ENCODE assay signal across 8 mouse cellular contexts in the genomic region with DNA sequence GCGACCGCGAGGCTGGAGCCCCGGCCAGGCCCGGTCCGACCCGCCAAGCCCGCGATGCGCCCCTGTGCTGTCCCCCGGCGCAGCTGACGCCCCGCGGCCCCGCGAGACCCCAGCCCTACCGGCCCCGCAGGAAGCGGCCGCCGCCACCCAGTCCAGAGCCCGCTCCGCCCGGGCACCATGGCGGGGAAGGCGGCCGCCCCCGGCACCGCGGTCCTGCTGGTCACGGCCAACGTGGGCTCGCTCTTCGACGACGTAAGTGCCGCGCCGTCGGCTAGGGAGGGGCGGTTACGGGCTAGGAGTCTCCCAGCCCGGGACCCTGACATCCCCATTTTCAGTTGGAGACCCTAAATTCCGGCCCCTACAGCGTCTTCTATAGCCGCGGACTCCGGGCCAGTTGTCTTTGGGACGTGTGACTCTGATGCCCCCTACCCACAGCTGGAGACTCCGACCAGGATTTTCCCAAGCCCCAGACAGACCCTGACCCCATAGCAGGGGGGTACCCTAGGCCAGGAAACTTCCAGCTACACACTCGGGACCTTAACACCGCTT. TPM values are rescaled to one million over a fixed set of nuclear protein-coding genes. Genes with fewer than 3 reads are reported as not detected.
A peak's percentile ranks its signal among the peaks of the same experiment; 100 is the strongest.
DNase-seq lines count a peak whose midpoint lies in the region; ATAC-seq and TF ChIP-seq lines count a peak whose summit lies in the region.

No protein-coding gene starts in this region.

- TF ChIP-seq EP300 in heart, adult 2 months (IDR thresholded peaks at IDR 0.05; ENCODE audit: insufficient read depth, low read depth, low read length) = no peak

- no peak for TF ChIP-seq POLR2A in heart, adult 2 months (IDR thresholded peaks at IDR 0.05; ENCODE audit: insufficient read depth, low read depth, low read length)

- H3K27ac ChIP-seq in heart, adult 2 months = peak overlapping the region; percentile 94
- H3K27ac ChIP-seq in embryonic facial prominence, embryonic 14.5 days (replicated peaks; ENCODE audit: low read depth, low read length) = peak overlapping the region; percentile 77
- H3K27ac ChIP-seq in intestine, embryonic 15.5 days = peak overlapping the region; percentile 45

- intact Hi-C loops in heart, adult 2 months (cut with DNase I) = loop anchor here (1.0 to 2.0 kb wide), 3 partner anchors 23 to 176 kb away; partner anchors contain the start of genes Lrrc27, Pwwp2b and Stk32c

- peak overlapping the region; percentile 77 for H3K4me2 ChIP-seq in embryonic facial prominence, embryonic 14.5 days (ENCODE audit: low read depth, low read length)
- peak overlapping the region; percentile 65 for H3K4me2 ChIP-seq in intestine, embryonic 15.5 days (replicated peaks)

- no peaks in the 10 kb centered on the region for H3K9me3 ChIP-seq in embryonic facial prominence, embryonic 14.5 days (ENCODE audit: control insufficient read depth, low read length)
- H3K9me3 ChIP-seq in intestine, embryonic 15.5 days = no peaks in the 10 kb centered on the region

- WGBS in heart, adult 2 months = under 1% methylated on average over 48 of the region's 53 CpGs
- WGBS in embryonic facial prominence, embryonic 14.5 days = under 1% methylated on average over 17 of the region's 53 CpGs
- WGBS in intestine, embryonic 15.5 days = under 1% methylated on average over 48 of the region's 53 CpGs

- peaks cover 22% of the 10 kb centered on the region for H3K4me1 ChIP-seq in heart, adult 2 months (ENCODE audit: control insufficient read depth, insufficient read depth, low read length)
- H3K4me1 ChIP-seq in embryonic facial prominence, embryonic 14.5 days (ENCODE audit: control insufficient read depth, insufficient read depth, low read length) = peaks cover 29% of the 10 kb centered on the region
- H3K4me1 ChIP-seq in intestine, embryonic 15.5 days (replicated peaks) = peaks cover 34% of the 10 kb centered on the region

- H3K36me3 ChIP-seq in heart, adult 2 months (ENCODE audit: control insufficient read depth, insufficient read depth, low read length) = peaks cover 5% of the 10 kb centered on the region; the same call in 1 of the 2 replicates
- H3K36me3 ChIP-seq in embryonic facial prominence, embryonic 14.5 days (ENCODE audit: control insufficient read depth, insufficient read depth, low read length) = no peaks in the 10 kb centered on the region
- H3K36me3 ChIP-seq in intestine, embryonic 15.5 days = no peaks in the 10 kb centered on the region

- ATAC-seq in embryonic facial prominence, embryonic 14.5 days (ENCODE audit: low read depth) = peak; percentile 38
- ATAC-seq in intestine, embryonic 15.5 days = peak; percentile 53; the same call in 1 of the 2 replicates
- peak; percentile 9; the same call in 1 of the 2 replicates for ATAC-seq in megakaryocyte progenitor cell, adult 5-6 weeks (replicated peaks; ENCODE audit: poor library complexity)

- H3K9ac ChIP-seq in heart, adult 2 months (ENCODE audit: low read depth, low read length) = peak overlapping the region; percentile 98
- peak overlapping the region; percentile 97 for H3K9ac ChIP-seq in embryonic facial prominence, embryonic 14.5 days (ENCODE audit: low read depth, low read length)
- H3K9ac ChIP-seq in intestine, embryonic 15.5 days = peak overlapping the region; percentile 96

- peak overlapping the region; percentile 95 for H3K4me3 ChIP-seq in heart, adult 2 months
- peak overlapping the region; percentile 93 for H3K4me3 ChIP-seq in embryonic facial prominence, embryonic 14.5 days (ENCODE audit: low read depth, low read length)
- H3K4me3 ChIP-seq in intestine, embryonic 15.5 days (replicated peaks) = peak overlapping the region; percentile 92

- H3K27me3 ChIP-seq in heart, adult 2 months (ENCODE audit: control insufficient read depth, insufficient read depth, low read length) = no peaks in the 10 kb centered on the region
- H3K27me3 ChIP-seq in embryonic facial prominence, embryonic 14.5 days (replicated peaks; ENCODE audit: control insufficient read depth, insufficient read depth, low read length) = no peaks in the 10 kb centered on the region
- no peaks in the 10 kb centered on the region for H3K27me3 ChIP-seq in intestine, embryonic 15.5 days (replicated peaks)

- TF ChIP-seq CTCF in heart, adult 2 months (IDR thresholded peaks at IDR 0.05) = peak; percentile 50

- DNase-seq in heart, adult 2 months = no peak
- no peak for DNase-seq in heart, adult 8-10 months (ENCODE audit: low spot score)
- peak; percentile 15 for DNase-seq in ES-CJ7 (ENCODE audit: low read depth, low spot score)
- DNase-seq in embryonic facial prominence, embryonic 14.5 days (ENCODE audit: low spot score) = no peak
- DNase-seq in urinary bladder, postnatal 36 days (ENCODE audit: low spot score in 2 of 2) = no peak
- no peak for DNase-seq in urinary bladder, adult 2 months (ENCODE audit: low spot score)

- peaks cover 6% of the 10 kb centered on the region; the same call in 1 of the 2 replicates for H3K79me2 ChIP-seq in heart, adult 2 months (replicated peaks; ENCODE audit: control insufficient read depth, insufficient read depth, low read length)

RNA-seq across cellular contexts. Expression of gene Inpp5a, which starts 0.4 kb away (rescaled TPM):
- total RNA-seq in heart, adult 2 months (2021) = 100 to 1,000 TPM; 280 to 306 TPM
- polyA plus RNA-seq in heart, adult 2 months (2012; rRNA removed) = 134 and 195 TPM in 2 replicates
- total RNA-seq in heart, adult 8-10 months (2022) = 100 to 1,000 TPM; 291 to 307 (median 299) TPM
- polyA plus RNA-seq in embryonic facial prominence, embryonic 14.5 days (2014; fragmentation: Nextera tagmentation; extraction: Ambion mirVana) = 39.3 and 41.6 TPM in 2 replicates
- 33.1 and 35.5 TPM in 2 replicates for polyA plus RNA-seq in intestine, embryonic 15.5 days (2015; fragmentation: Nextera tagmentation; extraction: Ambion mirVana)
- 8.5 and 9.9 TPM in 2 replicates for total RNA-seq in megakaryocyte progenitor cell, adult 5-6 weeks (2015)
- total RNA-seq in megakaryocyte progenitor cell, adult 5-6 weeks (2017) = 4.9 and 11.2 TPM in 2 replicates
- polyA plus RNA-seq in urinary bladder, adult 2 months (2012; rRNA removed) = 26.7 and 71.7 TPM in 2 replicates
